Mouse (Mus musculus) cortical plate, adult 2 months (tissue): ENCODE data around the gene Fndc3c1.

Source experiments
- CTCF ChIP-seq: fragments of 200-500 bp; IDR thresholded peaks from 2 replicates; pipeline ENCODE4 v1.5.1; 2011; ENCODE audit warnings: mild to moderate bottlenecking, control low read depth, low read length; ENCODE audit not compliant: insufficient read depth; ENCODE audit errors: extremely low read depth
- POLR2A ChIP-seq: fragments of 200-500 bp; IDR thresholded peaks from 2 replicates; pipeline ENCODE4 v1.6.1; 2011; ENCODE audit warnings: mild to moderate bottlenecking, low read length, control low read depth; ENCODE audit not compliant: insufficient read depth; ENCODE audit errors: extremely low read depth

GRCm38 (mm10) chrX:106485671-106486070 is 470 bp upstream of the Fndc3c1 start:
- TF ChIP-seq CTCF (no peak), POLR2A (no peak)
